In the genomic region with DNA sequence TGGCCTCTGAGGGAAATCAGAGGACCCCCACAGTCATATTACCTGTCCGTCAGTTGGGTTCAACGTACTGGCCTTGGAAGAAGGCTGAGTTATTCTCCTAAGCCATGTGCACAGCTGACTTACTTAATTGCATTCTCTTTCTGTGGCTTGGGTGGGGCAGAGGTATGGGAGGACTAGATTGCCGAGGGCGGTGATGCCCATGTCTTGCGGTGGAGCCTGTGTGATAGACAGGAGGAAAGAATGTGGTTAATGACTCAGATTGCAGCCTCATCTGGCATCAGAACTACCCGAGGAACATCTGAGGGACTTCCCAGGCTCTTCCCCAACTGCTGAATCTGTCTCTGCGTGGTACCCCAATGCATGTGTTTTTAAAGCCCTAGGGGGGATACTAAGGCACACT, we compare ENCODE assay signal across 10 mouse cellular contexts. TPM values are rescaled to one million over a fixed set of nuclear protein-coding genes. Genes with fewer than 3 reads are reported as not detected.
DNase-seq lines count a peak whose midpoint lies in the region; ATAC-seq lines count a peak whose summit lies in the region.
"Had no signal": no experiment of that assay in that cellular context is flagged by ENCODE, and none has a peak within 500 bp of the region (broad histone marks: within the 10 kb centered on the region; RNA-seq: fewer than 3 reads in every experiment).

No protein-coding gene starts in this region.

- no peak overlapping the region for H3K27ac ChIP-seq in kidney, embryonic 14.5 days (ENCODE audit: low read depth, low read length)
- no peak overlapping the region for H3K27ac ChIP-seq in stomach, embryonic 15.5 days
- H3K27ac ChIP-seq: heart, embryonic 15.5 days had no signal

- H3K9me3 ChIP-seq in kidney, embryonic 14.5 days (ENCODE audit: control insufficient read depth, low read length) = no peaks in the 10 kb centered on the region
- H3K9me3 ChIP-seq in stomach, embryonic 15.5 days = no peaks in the 10 kb centered on the region
- H3K9me3 ChIP-seq: heart, embryonic 15.5 days had no signal

- 66% methylated on average over 7 of the region's 7 CpGs for WGBS in kidney, embryonic 14.5 days
- WGBS in stomach, embryonic 15.5 days = 62% methylated on average over 7 of the region's 7 CpGs

- peak; percentile 1 for DNase-seq in kidney, adult 9 months
- DNase-seq in T-cell, adult 2 months (ENCODE audit: low spot score) = peak; percentile 80
- DNase-seq in liver = peak; percentile 76
- no peak for DNase-seq in embryo, embryonic 10.5 days (ENCODE audit: low spot score)
- DNase-seq in spleen, adult 12 weeks (ENCODE audit: low spot score) = no peak
- DNase-seq in right cerebral cortex, adult 2 months (ENCODE audit: low spot score in 2 of 2) = no peak
- DNase-seq: kidney, adult 8-10 months had no signal

- no peak overlapping the region for H3K9ac ChIP-seq in kidney, embryonic 14.5 days (ENCODE audit: low read depth, low read length)
- no peak overlapping the region for H3K9ac ChIP-seq in stomach, embryonic 15.5 days
- H3K9ac ChIP-seq: heart, embryonic 15.5 days had no signal

- no peak overlapping the region for H3K4me3 ChIP-seq in kidney, embryonic 14.5 days (ENCODE audit: low read length)
- H3K4me3 ChIP-seq in stomach, embryonic 15.5 days (replicated peaks) = no peak overlapping the region
- H3K4me3 ChIP-seq: heart, embryonic 15.5 days had no signal

- peaks cover 28% of the 10 kb centered on the region for H3K4me1 ChIP-seq in kidney, embryonic 14.5 days (ENCODE audit: control insufficient read depth, insufficient read depth, low read length)
- H3K4me1 ChIP-seq in stomach, embryonic 15.5 days = peaks cover 34% of the 10 kb centered on the region

- H3K36me3 ChIP-seq in kidney, embryonic 14.5 days (ENCODE audit: control insufficient read depth, insufficient read depth, low read length) = peaks cover 15% of the 10 kb centered on the region
- no peaks in the 10 kb centered on the region for H3K36me3 ChIP-seq in stomach, embryonic 15.5 days
- H3K36me3 ChIP-seq: heart, embryonic 15.5 days had no signal

- H3K4me2 ChIP-seq in kidney, embryonic 14.5 days (replicated peaks; ENCODE audit: low read depth, low read length) = no peak overlapping the region
- no peak overlapping the region for H3K4me2 ChIP-seq in stomach, embryonic 15.5 days
- H3K4me2 ChIP-seq: heart, embryonic 15.5 days had no signal

- ATAC-seq in kidney, embryonic 14.5 days (ENCODE audit: low FRiP score, low TSS enrichment) = no peak
- peak; percentile 64; the same call in 1 of the 2 replicates for ATAC-seq in stomach, embryonic 15.5 days (ENCODE audit: insufficient read depth, low FRiP score, low read depth)

- no peaks in the 10 kb centered on the region for H3K27me3 ChIP-seq in kidney, embryonic 14.5 days (ENCODE audit: control insufficient read depth, insufficient read depth, low read length)
- no peaks in the 10 kb centered on the region for H3K27me3 ChIP-seq in stomach, embryonic 15.5 days (replicated peaks)
- H3K27me3 ChIP-seq: heart, embryonic 15.5 days had no signal

RNA-seq across cellular contexts. Expression of a gene that starts 12.7 kb away (rescaled TPM):
- 155 and 214 TPM in 2 replicates for polyA plus RNA-seq in kidney, embryonic 14.5 days (2014; fragmentation: Nextera tagmentation; extraction: Ambion mirVana)
- polyA plus RNA-seq in stomach, embryonic 15.5 days (2015; fragmentation: Nextera tagmentation; extraction: Ambion mirVana) = 163 and 179 TPM in 2 replicates

Comparison
In these comparisons a context has a peak if more than half of its experiments do, and no peak if none do; other contexts are left out.
1. DNase-seq: peak in kidney, adult 9 months (single experiment), T-cell, adult 2 months (single experiment) and liver (single experiment); none in embryo, embryonic 10.5 days (single experiment), spleen, adult 12 weeks (single experiment) and right cerebral cortex, adult 2 months (0 of 2).